Mouse (Mus musculus) Patski (cell line): ENCODE measurements around the gene Ntrk2. TPM values are rescaled to one million over a fixed set of nuclear protein-coding genes. Genes with fewer than 3 reads are reported as not detected.

Experiments
- ATAC-seq: fragments of 100-300 bp; one replicate; pipeline ENCODE4 v1.8.0; 2021
- CTCF ChIA-PET: fragments of 350-600 bp; sonication (Branson Sonifier 250); formaldehyde crosslinking; loops from one replicate; lab custom pipeline; 2022; ENCODE audit warnings: inconsistent platforms; lab: Charles Lee
- POLR2A ChIA-PET: fragments of 350-600 bp; sonication (Branson Sonifier 250); formaldehyde crosslinking; loops from one replicate; lab custom pipeline; 2022; ENCODE audit warnings: antibody characterized with exemption, inconsistent platforms; lab: Charles Lee
- DNase-seq: peaks from one replicate; pipeline ENCODE4 v3.0.0-alpha.2; 2011; ENCODE audit warnings: low read depth, low spot score
- H3K27me3 ChIP-seq: fragments of 371-371 bp; one replicate; pipeline ENCODE4 v1.5.1; 2021
- CTCF ChIP-seq: fragments of 100-300 bp; IDR thresholded peaks from one replicate; pipeline ENCODE4 v1.5.1; 2021
- in situ Hi-C: fragments of 300-500 bp; cut with MboI; formaldehyde crosslinking; loops from 3 replicates; pipeline ENCODE4 v1.11.1; 2018; ENCODE audit warnings: low pct_unique_long_range_greater_than_20kb, mixed read lengths
- polyA plus RNA-seq: library from polyadenylated mRNA; unstranded; gene quantifications from one replicate; pipeline ENCODE4 v1.2.3, GENCODE M21; 2021

Ntrk2 gene
- polyA plus RNA-seq, 1 experiment from 2014 or later = 0.44 TPM

DNA sequence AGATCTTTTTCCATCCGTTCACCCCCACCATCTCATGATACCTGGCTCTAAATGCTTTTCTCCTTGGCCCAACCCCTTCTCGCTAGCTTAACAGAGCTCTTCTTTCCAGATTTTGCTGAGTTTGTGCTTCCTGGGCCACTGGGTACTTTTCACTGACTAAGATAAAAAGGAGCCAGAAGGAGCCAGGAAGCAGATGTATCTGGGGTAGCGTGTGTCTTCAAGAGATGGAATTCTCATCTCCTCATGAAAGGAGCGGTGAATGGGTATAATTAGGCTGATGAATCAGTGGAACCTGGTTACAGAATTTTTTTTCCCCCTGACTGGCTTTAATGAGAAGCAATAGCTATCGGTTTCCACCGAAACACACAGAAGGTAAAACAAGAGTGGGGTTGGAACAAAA, 198.2 kb downstream of the Ntrk2 start:
- DNase-seq (no peak), ATAC-seq (no peak)
- in situ Hi-C loops = no loop called here
- no peak for TF ChIP-seq CTCF
- ChIA-PET CTCF (interaction anchor here (1.2 kb wide), 1 partner anchor 22 kb away, joined by 3 read pairs; no protein-coding TSS in a partner anchor), POLR2A (interaction anchor here (0.6 to 1.0 kb wide), 3 partner anchors 9 to 830 kb away, joined by 3 to 5 read pairs (median 4); no protein-coding TSS in a partner anchor)
- H3K27me3 ChIP-seq = no peaks in the 10 kb centered on the region

DNA sequence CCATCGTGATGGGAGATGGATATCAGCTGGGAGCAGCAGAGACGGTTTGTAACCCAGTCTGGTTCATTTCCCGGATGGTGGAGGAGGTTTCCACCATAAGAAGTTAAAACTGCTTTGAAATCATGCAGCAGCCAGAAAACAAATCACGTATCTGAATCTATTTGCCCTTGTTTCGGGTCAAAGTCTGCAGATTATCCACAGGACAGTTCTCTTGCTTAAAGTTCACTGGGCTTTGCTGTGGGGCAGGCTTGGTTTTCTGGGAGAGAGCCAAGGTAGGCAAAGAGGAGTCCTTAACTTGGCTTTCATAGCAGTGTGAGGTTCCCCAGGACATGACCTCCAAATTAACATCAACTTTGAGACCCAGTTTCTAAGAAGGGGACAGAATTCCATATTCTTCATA, 203.5 kb downstream of the Ntrk2 start:
- TF ChIP-seq CTCF = no peak
- no peak for ATAC-seq
- no peaks in the 10 kb centered on the region for H3K27me3 ChIP-seq
- POLR2A ChIA-PET = no interaction called here
- CTCF ChIA-PET = no interaction called here
- in situ Hi-C loops = no loop called here
- DNase-seq = no peak

DNA sequence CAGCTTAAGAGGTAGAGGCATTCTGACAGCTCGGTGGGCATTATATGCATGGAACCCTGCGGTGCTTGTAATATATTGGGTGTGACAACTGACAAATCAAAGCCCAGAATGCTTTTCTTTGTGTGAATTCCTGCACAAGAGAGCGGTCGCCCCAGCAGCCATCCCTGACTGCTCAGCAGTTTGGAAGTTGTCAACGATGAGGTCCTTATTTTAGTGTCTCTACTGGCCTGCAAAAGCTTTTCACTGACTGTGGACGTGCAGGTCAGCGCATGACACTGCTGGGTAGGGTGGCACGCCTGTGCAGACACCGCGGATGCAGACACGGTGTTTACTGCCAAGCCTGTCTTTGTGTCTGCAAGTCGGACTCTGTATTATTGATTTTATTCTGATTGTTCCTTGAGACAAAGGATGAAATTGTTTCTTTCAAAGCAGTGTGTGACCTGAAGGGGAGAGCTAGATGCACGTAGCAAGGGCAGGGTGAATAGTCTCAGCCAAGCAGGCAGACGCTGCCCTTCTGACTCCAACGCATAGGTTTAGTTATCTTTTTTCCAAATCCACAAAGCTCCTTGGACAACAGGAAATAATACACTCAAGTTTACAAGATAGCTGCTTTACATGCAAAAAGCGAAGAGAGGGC, 204.6 kb downstream of the Ntrk2 start:
- no peak for ATAC-seq
- CTCF ChIA-PET = no interaction called here
- H3K27me3 ChIP-seq = no peaks in the 10 kb centered on the region
- no peak for TF ChIP-seq CTCF
- POLR2A ChIA-PET = no interaction called here
- no peak for DNase-seq
- in situ Hi-C loops = no loop called here

DNA sequence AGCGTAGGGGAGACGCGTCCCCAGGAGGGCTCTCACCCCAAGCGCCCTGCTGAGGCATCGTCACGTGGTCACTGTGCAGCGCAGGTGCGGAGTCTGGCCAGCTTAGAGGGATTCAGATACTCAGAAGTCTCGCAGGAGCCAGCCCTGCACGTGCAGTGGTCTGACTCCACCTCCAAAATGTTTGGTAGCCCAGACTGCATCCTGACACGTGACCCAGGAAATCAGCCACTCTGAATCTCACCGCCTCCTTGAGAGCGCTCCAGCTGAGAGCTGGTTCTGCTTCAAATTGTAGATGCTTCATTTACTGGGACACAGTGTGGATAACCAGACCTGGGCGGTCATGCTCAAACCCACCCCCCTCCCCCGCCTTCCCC, 205.1 kb downstream of the Ntrk2 start:
- DNase-seq = no peak
- CTCF ChIA-PET = no interaction called here
- in situ Hi-C loops = no loop called here
- ATAC-seq = no peak
- no peak for TF ChIP-seq CTCF
- POLR2A ChIA-PET = no interaction called here
- H3K27me3 ChIP-seq = no peaks in the 10 kb centered on the region

DNA sequence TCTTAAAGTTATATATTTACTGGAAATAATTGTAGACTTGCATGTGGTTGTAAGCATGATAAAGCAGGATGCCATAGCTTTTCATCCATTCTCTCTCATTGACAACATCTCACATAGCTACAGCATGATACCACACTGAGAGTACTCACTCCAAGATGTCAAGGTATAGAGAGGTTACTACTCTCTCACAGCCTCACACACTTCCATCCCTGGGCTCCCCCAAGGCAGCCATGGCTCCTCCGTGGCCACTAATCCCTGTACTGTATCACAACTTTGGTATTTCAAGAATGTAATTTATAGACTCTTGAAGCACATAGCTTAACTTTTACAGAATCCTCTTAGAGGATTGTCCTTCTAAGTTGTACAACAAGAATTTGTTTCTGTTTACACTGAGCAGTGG, 209.0 kb downstream of the Ntrk2 start:
- ATAC-seq (peak; percentile 96), DNase-seq (peak; percentile 71)
- H3K27me3 ChIP-seq = no peaks in the 10 kb centered on the region
- ChIA-PET POLR2A (interaction anchor here (1.1 kb wide), 1 partner anchor 39 kb away, joined by 5 read pairs; no protein-coding TSS in a partner anchor), CTCF (interaction anchor here (1.0 to 1.2 kb wide), 3 partner anchors 10 to 13 kb away, joined by 3 read pairs; no protein-coding TSS in a partner anchor)
- in situ Hi-C loops = no loop called here
- TF ChIP-seq CTCF = no peak

DNA sequence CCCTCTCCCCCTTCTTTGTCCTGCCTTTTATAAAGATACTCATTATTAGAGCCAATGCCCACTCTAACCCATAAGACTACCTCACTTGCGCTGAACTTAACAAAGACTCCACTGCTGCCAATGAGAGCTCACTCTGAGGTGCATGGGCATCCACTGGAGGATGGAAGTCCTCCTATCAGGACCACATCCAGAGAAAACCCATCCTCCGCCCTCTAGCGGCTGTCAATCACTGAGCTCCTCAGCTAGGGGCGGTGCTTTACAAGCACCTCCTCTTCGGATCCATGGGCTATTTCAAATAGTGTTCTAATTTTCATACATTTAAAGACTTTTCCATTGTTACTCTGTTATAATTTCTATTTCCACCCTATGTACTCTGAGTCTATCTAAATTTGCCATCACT, 210.8 kb downstream of the Ntrk2 start:
- DNase-seq = no peak
- TF ChIP-seq CTCF = no peak
- H3K27me3 ChIP-seq = no peaks in the 10 kb centered on the region
- no peak for ATAC-seq
- ChIA-PET CTCF (interaction anchor here (1.0 to 1.1 kb wide), 2 partner anchors 10 to 17 kb away, joined by 3 read pairs; no protein-coding TSS in a partner anchor), POLR2A (no interaction called here)
- in situ Hi-C loops = no loop called here

DNA sequence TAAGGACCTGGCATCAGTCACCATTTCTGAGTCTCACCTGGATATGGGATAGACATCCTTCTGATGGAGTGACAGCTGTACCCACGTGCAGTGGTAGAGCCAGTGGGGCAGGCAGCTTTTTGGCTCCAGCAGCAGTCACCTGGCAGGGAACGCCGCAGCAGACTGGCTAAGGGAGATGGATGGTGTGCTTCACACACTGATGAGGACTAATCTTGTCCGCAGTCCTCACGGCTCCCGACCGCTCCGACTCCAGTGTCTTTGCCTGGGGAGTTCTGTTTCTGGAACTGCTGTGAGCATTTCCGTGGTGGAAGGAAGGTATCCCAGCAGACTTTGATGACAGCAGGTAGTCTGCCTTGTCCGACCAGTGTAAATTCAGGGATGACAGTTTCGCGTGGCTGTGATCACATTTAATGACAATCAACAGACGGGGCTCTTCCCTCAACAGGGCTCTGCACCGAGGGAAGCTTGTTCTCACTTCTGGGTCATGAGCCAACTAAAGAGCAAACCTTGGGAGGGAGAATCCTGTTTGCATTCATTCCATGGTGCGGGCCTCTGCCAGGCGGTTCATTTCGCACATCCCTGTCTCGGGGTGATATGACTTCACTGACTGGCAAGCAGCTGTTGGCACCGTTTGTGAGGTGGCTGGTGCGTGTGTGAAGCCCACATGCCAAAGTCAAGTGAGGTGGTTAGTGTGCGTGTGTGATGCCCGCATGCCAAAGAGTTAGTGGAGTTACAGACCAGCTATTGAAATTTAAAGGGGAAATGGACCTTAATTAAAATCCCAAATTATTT, 216.1 kb downstream of the Ntrk2 start:
- DNase-seq = no peak
- in situ Hi-C loops = no loop called here
- ChIA-PET CTCF (interaction anchor here (2.4 kb wide), 1 partner anchor 15 kb away, joined by 5 read pairs; no protein-coding TSS in a partner anchor), POLR2A (no interaction called here)
- no peak for ATAC-seq
- no peaks in the 10 kb centered on the region for H3K27me3 ChIP-seq
- no peak for TF ChIP-seq CTCF

DNA sequence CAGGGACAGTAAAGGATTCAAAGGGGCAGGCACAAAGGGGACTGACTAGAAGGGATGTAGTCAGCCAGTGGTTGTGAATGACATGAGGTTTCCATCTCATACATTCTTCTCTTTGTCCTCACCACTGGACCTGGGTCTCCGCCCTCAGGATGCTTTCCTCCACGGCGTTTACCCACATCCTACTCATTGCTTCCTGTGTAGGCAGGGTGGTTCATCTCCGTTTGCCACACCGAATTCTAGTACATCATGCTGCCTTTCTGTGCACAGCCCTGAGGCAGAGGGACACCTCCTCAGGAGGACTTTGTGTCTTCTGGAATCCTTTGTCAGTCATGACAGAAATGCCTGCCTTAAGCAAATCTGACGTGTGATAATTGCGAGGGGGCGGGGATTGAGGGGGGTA, 219.3 kb downstream of the Ntrk2 start:
- ATAC-seq (no peak), DNase-seq (no peak)
- in situ Hi-C loops = no loop called here
- POLR2A ChIA-PET = no interaction called here
- no peaks in the 10 kb centered on the region for H3K27me3 ChIP-seq
- no peak for TF ChIP-seq CTCF
- CTCF ChIA-PET = no interaction called here

DNA sequence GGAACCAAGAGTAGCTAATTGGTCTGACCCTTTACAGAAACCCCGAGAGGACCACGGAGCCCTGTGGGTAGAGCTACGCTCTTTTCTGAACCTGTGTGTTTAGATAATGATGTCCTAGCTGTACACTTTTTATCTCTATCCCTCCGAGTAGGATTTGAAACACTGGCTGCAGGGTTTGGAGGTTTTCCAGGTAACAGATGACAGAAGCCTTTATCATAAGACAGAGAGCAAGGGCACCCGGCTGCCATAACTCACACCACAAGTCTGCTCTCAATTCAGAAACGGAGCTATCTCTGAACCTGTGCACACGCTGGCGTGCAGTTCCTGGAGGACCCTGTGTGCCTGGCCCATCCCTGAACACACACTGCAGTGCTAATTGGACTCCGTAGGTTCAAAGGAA, 221.1 kb downstream of the Ntrk2 start:
- no peaks in the 10 kb centered on the region for H3K27me3 ChIP-seq
- POLR2A ChIA-PET = no interaction called here
- ATAC-seq (no peak), DNase-seq (no peak)
- in situ Hi-C loops = no loop called here
- CTCF ChIA-PET = interaction anchor here (0.9 kb wide), 1 partner anchor 10 kb away, joined by 3 read pairs; no protein-coding TSS in a partner anchor
- TF ChIP-seq CTCF = no peak

DNA sequence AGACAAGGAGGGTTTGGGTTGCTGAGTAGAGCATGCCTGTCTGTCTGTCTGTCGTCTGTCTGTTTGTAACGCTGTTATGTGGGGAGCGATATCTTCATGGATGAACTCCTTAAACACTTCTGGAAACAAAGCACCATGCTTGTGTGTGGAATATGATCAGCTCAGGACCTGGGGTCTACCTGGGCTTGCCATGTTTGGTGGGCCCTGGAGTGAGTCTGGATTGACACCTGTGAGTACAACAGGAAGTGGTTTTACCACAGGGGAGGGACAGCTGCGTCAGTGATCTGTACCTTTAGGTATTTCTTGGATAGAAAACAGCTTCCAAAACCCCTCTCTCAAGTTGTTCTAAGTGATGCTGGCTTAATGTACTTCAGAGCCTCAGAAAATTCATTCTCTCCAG, 222.2 kb downstream of the Ntrk2 start:
- TF ChIP-seq CTCF = no peak
- ChIA-PET CTCF (no interaction called here), POLR2A (no interaction called here)
- no peak for ATAC-seq
- in situ Hi-C loops = no loop called here
- DNase-seq = no peak
- H3K27me3 ChIP-seq = no peaks in the 10 kb centered on the region

DNA sequence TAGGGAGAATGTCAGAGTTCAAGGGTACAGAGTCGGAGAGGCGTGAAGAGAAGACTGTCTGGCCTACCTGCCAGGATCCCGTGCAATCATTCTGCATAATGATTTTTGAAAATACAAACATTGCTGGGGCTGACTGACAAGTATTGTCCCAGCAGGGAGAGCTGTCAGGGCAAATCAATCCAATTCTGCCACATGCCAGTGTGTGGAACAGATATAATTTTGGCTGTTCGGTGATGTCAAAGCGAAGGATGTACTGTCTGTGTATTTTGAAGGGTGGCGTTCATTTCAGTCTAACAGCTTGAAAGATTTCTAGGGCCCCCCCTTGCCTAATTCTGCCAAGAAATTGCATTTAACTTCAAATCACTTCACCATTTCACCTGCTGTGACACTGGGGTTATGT, 224.2 kb downstream of the Ntrk2 start:
- CTCF ChIA-PET = no interaction called here
- POLR2A ChIA-PET = no interaction called here
- no peaks in the 10 kb centered on the region for H3K27me3 ChIP-seq
- no peak for ATAC-seq
- TF ChIP-seq CTCF = no peak
- in situ Hi-C loops = no loop called here
- no peak for DNase-seq
